Mouse (Mus musculus): ENCODE measurements at regions not wholly inside any gene's neighbourhood (a gene's known extent, or its start where the extent isn't known, plus 50 kb on each side); places are given as distances from the start of the nearest gene placed in this dataset.

DNA sequence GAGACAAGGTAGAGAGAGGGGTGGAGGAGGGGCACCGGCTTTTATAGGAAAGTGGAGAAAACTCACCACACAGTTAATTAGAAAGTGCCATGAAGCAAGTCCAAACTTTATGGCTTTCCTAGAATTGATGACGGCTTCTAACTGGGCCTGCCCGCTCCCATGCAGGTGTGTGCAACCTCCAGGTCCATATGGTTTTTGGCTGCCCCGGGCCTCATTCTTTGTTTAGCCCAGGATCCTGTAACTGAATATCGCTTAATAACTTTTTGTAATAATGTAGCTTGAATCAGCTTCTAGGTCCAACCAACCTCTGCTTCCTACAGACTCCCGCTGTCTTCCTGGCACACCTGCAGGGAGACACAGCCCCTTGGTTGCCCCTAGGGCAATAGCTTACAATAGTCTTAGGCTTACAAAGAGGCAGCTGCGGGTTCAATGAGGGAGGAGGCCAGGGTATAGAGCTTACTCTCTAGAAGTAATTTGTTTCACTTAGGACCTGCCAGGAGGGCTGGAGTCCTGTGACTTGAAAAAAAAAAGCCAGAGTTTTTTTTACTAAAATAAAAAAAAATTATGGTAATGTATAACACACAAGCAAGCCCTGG is 159.2 kb downstream of the Gm10260 start:
- Histone ChIP-seq H3K9ac (no peak overlapping the region), H3K27me3 (no peaks in the 10 kb centered on the region), H3K4me2 (replicated peaks) (no peak overlapping the region), H3K27ac (no peak overlapping the region), H3K9me3 (no peaks in the 10 kb centered on the region), H3K4me3 (no peak overlapping the region), H3K4me1 (peaks cover 16% of the 10 kb centered on the region), H3K36me3 (no peaks in the 10 kb centered on the region)
- no peak for ATAC-seq (ENCODE audit: insufficient number of reproducible peaks, insufficient read depth, low FRiP score, low TSS enrichment)
- 65% methylated on average over 7 of the region's 7 CpGs for WGBS

GRCm38 (mm10) chr13:97600136-97600535 is 160.3 kb downstream of the Gm10260 start:
- Histone ChIP-seq H3K36me3 (no peaks in the 10 kb centered on the region), H3K4me2 (replicated peaks) (no peak overlapping the region), H3K9me3 (no peaks in the 10 kb centered on the region), H3K27me3 (no peaks in the 10 kb centered on the region), H3K27ac (no peak overlapping the region), H3K9ac (no peak overlapping the region), H3K4me1 (peaks cover 12% of the 10 kb centered on the region), H3K4me3 (no peak overlapping the region)
- 76% methylated on average over 7 of the region's 7 CpGs for WGBS
- ATAC-seq (ENCODE audit: insufficient number of reproducible peaks, insufficient read depth, low FRiP score, low TSS enrichment), result no peak

DNA sequence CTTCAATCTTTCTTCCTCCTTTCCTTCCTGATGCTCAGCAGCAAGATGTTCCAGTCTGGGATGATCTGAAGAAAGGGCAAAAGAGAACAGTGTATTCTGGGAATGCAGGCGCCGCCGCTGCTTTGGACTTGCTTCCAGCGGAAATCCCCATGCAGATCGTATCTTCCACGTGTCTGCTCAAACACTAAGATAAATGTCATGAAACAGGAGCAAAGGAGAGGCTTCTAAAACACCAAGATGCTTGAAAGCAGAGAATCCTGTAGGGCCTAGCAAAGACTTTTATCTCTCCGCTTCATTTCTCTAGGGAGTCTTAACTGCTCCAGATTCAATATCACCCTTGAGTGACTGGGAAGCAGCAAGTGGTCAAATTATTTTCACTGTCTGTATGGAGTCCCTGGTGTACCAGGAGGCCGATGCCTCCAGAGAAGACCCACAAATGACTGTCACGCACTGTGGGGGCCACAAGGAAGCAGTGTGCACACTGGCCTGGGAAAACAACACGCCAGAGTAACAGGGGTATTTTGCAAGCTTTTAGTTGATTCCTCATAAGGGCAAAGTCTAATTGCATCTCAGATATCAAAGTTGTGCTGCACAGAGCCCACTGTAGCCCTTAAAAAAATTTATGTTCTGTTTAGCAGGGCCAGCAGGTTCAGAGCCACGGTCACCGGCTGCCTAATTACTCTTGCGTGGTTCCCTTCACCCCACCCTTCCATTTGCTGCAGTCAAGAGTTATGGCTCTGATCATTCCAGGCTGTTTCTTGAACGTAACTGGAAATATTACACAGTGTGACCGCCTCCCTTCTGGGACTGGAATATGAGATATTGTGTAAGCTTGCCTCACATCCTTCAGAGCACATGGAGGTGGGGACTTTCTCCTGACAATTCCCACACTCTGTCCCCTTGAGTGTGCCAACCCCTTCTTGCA is 161.7 kb downstream of the Gm10260 start:
- ATAC-seq (ENCODE audit: insufficient number of reproducible peaks, insufficient read depth, low FRiP score, low TSS enrichment), result no peak
- WGBS, result 55% methylated on average over 15 of the region's 15 CpGs
- Histone ChIP-seq H3K4me3 (no peak overlapping the region), H3K9me3 (no peaks in the 10 kb centered on the region), H3K27ac (0 out of 2 replicates have a peak overlapping the region, but pooled peaks have one; percentile 9), H3K36me3 (no peaks in the 10 kb centered on the region), H3K9ac (no peak overlapping the region), H3K4me1 (peaks cover 12% of the 10 kb centered on the region), H3K4me2 (replicated peaks) (no peak overlapping the region), H3K27me3 (no peaks in the 10 kb centered on the region)

GRCm38 (mm10) chr13:97594851-97595250 is 165.6 kb downstream of the Gm10260 start:
- Histone ChIP-seq H3K9ac (no peak overlapping the region), H3K4me3 (no peak overlapping the region), H3K36me3 (no peaks in the 10 kb centered on the region), H3K9me3 (no peaks in the 10 kb centered on the region), H3K27me3 (no peaks in the 10 kb centered on the region), H3K27ac (no peak overlapping the region), H3K4me1 (peaks cover 9% of the 10 kb centered on the region), H3K4me2 (replicated peaks) (no peak overlapping the region)
- no peak for ATAC-seq (ENCODE audit: insufficient number of reproducible peaks, insufficient read depth, low FRiP score, low TSS enrichment)
- WGBS, result 88% methylated on average over 4 of the region's 4 CpGs

GRCm38 (mm10) chr13:97589626-97590025 is 170.8 kb downstream of the Gm10260 start:
- no peaks in the 10 kb centered on the region for H3K27me3 ChIP-seq
- H3K9me3 ChIP-seq, result 0 out of 2 replicates have a peak, but pooled peaks cover 6% of the 10 kb centered on the region
- peaks cover 9% of the 10 kb centered on the region for H3K4me1 ChIP-seq
- H3K4me2 ChIP-seq (replicated peaks), result no peak overlapping the region
- no peak overlapping the region for H3K27ac ChIP-seq
- ATAC-seq (ENCODE audit: insufficient number of reproducible peaks, insufficient read depth, low FRiP score, low TSS enrichment), result no peak
- 66% methylated on average over 8 of the region's 8 CpGs for WGBS
- no peak overlapping the region for H3K9ac ChIP-seq
- no peak overlapping the region for H3K4me3 ChIP-seq
- H3K36me3 ChIP-seq, result no peaks in the 10 kb centered on the region

- no peak overlapping the region for H3K4me2 ChIP-seq (replicated peaks)
- no peak overlapping the region for H3K27ac ChIP-seq
- ATAC-seq (ENCODE audit: insufficient number of reproducible peaks, insufficient read depth, low FRiP score, low TSS enrichment), result 0 out of 2 replicates have a peak, but pooled peaks have one; percentile 47
- no peaks in the 10 kb centered on the region for H3K27me3 ChIP-seq
- H3K36me3 ChIP-seq, result no peaks in the 10 kb centered on the region
- no peak overlapping the region for H3K9ac ChIP-seq
- H3K4me1 ChIP-seq, result peaks cover 9% of the 10 kb centered on the region
- 29% methylated on average over 1 of the region's 1 CpGs for WGBS
- H3K9me3 ChIP-seq, result 0 out of 2 replicates have a peak, but pooled peaks cover 6% of the 10 kb centered on the region
- H3K4me3 ChIP-seq, result no peak overlapping the region
These were observed 172.3 kb downstream of the Gm10260 start for GRCm38 (mm10) chr13:97588085-97588484.

- no peak overlapping the region for H3K4me3 ChIP-seq
- H3K36me3 ChIP-seq, result no peaks in the 10 kb centered on the region
- 0 out of 2 replicates have a peak, but pooled peaks cover 6% of the 10 kb centered on the region for H3K9me3 ChIP-seq
- H3K27me3 ChIP-seq, result no peaks in the 10 kb centered on the region
- 73% methylated on average over 1 of the region's 1 CpGs for WGBS
- H3K4me2 ChIP-seq (replicated peaks), result no peak overlapping the region
- no peak overlapping the region for H3K27ac ChIP-seq
- peaks cover 9% of the 10 kb centered on the region for H3K4me1 ChIP-seq
- no peak overlapping the region for H3K9ac ChIP-seq
- no peak for ATAC-seq (ENCODE audit: insufficient number of reproducible peaks, insufficient read depth, low FRiP score, low TSS enrichment)
These were observed 173.3 kb downstream of the Gm10260 start for GRCm38 (mm10) chr13:97587088-97587487.

GRCm38 (mm10) chr13:97584045-97584444 is 176.4 kb downstream of the Gm10260 start:
- ATAC-seq (ENCODE audit: insufficient number of reproducible peaks, insufficient read depth, low FRiP score, low TSS enrichment), result no peak
- peaks cover 9% of the 10 kb centered on the region for H3K4me1 ChIP-seq
- 71% methylated on average over 4 of the region's 4 CpGs for WGBS
- no peak overlapping the region for H3K4me3 ChIP-seq
- no peak overlapping the region for H3K27ac ChIP-seq
- H3K36me3 ChIP-seq, result no peaks in the 10 kb centered on the region
- H3K9me3 ChIP-seq, result 0 out of 2 replicates have a peak, but pooled peaks cover 6% of the 10 kb centered on the region
- no peak overlapping the region for H3K9ac ChIP-seq
- H3K4me2 ChIP-seq (replicated peaks), result no peak overlapping the region
- H3K27me3 ChIP-seq, result no peaks in the 10 kb centered on the region

GRCm38 (mm10) chr13:97581380-97581779 is 179.1 kb downstream of the Gm10260 start:
- no peaks in the 10 kb centered on the region for H3K27me3 ChIP-seq
- H3K4me3 ChIP-seq, result no peak overlapping the region
- no peak overlapping the region for H3K4me2 ChIP-seq (replicated peaks)
- no peak overlapping the region for H3K27ac ChIP-seq
- peaks cover 8% of the 10 kb centered on the region; the same call in 1 of the 2 replicates for H3K4me1 ChIP-seq
- 77% methylated on average over 4 of the region's 4 CpGs for WGBS
- H3K36me3 ChIP-seq, result no peaks in the 10 kb centered on the region
- no peak for ATAC-seq (ENCODE audit: insufficient number of reproducible peaks, insufficient read depth, low FRiP score, low TSS enrichment)
- H3K9ac ChIP-seq, result no peak overlapping the region
- H3K9me3 ChIP-seq, result no peaks in the 10 kb centered on the region

DNA sequence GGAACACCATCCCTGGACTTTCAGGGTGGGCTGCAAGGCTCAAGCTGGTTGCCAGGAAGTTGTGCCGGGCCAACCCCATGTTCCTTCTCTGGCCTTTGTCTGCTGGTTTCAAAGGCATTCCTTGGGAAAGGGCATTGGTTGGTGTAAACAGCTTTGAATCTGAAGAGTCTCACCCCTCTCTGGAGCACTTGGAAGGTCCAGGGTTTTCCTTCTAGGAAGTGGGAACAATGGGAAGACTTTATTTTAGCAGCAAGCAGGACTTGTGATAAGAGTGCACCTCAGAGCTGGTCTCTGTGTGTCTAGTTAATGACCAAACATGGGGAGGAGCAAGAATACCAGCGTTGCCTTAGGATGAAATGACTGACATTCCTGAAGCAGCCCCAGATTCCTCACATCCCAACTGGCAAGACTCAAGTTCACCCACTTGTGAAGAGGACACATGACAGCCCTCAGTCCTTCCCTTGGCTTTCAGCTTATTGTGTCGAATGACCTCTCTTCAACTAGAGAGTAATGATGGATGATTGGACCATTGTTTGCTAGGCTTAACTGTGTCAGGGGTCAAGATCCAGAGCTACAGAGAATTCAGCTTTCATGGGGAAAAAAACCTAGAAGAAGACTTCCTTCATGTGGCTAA is 180.1 kb downstream of the Gm10260 start:
- 39% methylated on average over 3 of the region's 3 CpGs for WGBS
- H3K9me3 ChIP-seq, result no peaks in the 10 kb centered on the region
- no peak overlapping the region for H3K27ac ChIP-seq
- H3K9ac ChIP-seq, result no peak overlapping the region
- H3K4me3 ChIP-seq, result no peak overlapping the region
- no peak for ATAC-seq (ENCODE audit: insufficient number of reproducible peaks, insufficient read depth, low FRiP score, low TSS enrichment)
- H3K4me2 ChIP-seq (replicated peaks), result no peak overlapping the region
- no peaks in the 10 kb centered on the region for H3K27me3 ChIP-seq
- no peaks in the 10 kb centered on the region for H3K36me3 ChIP-seq
- H3K4me1 ChIP-seq, result peaks cover 8% of the 10 kb centered on the region; the same call in 1 of the 2 replicates

DNA sequence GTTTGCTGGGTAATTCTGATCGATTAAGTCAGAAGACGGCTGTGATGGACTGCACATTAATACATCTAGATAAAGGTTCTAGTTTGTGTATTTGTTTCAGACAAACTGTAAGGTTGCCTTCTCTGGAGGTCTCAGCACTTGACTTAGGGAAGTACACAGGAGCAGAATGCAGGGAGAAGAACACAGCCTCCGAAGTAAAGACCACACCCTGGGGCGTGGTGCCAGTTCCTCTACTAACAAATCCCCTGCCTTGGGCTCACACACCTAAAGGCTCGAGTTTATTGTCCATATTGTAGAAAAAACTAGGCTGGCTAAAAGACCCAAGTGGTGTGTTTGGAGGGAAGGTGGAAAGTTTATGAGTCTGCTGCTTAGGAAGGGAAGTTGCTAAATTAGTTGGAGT is 181.8 kb downstream of the Gm10260 start:
- no peak for ATAC-seq (ENCODE audit: insufficient number of reproducible peaks, insufficient read depth, low FRiP score, low TSS enrichment)
- H3K4me1 ChIP-seq, result peaks cover 8% of the 10 kb centered on the region; the same call in 1 of the 2 replicates
- H3K27me3 ChIP-seq, result no peaks in the 10 kb centered on the region
- H3K36me3 ChIP-seq, result no peaks in the 10 kb centered on the region
- H3K4me3 ChIP-seq, result no peak overlapping the region
- WGBS, result 76% methylated on average over 5 of the region's 5 CpGs
- H3K9ac ChIP-seq, result no peak overlapping the region
- H3K4me2 ChIP-seq (replicated peaks), result no peak overlapping the region
- H3K27ac ChIP-seq, result no peak overlapping the region
- no peaks in the 10 kb centered on the region for H3K9me3 ChIP-seq
